Mouse (Mus musculus): ENCODE data around the gene Immp1l.
A peak's percentile ranks its signal among the peaks of the same experiment; 100 is the strongest.

The Immp1l gene

DNA sequence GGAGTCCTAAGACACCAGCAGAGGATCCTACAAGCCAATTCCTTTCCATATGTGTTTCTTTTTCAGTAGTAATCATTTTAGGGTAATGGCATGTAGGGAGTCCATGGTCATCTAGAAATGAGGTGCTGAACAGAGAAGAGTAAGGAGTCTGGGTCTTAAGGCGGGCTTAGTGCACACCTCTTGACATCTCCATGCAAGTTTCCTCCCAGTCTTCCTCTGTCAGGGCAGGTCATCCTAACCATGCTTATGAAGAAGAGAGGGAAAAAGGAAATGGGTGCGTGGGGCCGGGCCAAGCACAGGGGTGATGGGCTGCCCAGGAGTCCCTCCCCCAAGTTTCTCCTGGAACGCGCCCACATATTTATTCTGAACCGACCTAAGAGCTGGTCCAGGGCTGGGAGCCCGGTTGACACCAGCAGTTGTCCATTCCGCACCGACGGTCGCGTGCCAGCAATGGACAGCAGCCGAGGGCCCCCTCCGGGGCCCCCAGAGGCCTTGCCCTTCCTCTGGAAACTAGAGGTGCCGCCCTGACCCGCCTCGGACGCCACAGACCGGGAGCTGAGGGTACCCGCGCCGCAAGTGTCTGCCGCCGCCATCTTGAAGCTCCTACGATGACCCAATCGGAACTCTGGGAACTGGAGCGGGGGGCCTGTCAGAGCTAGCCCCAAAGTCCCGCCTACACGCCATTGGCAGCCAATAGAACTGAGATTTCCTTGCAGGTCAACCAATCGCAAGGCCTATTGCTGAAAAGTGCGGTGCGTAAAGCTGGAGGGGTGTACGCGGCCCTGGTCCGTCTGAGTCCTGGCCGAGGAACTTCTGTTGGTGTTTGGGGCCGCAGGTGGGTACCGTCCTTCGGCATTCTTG is at the start of gene Immp1l, which contains the start of gene Elp4:
Immp1l (plus strand) TSS at position 743 of the 861 bp plus-strand sequence.
Elp4 (minus strand) TSS at position 669 of the 861 bp plus-strand sequence.
- DNase-seq (ENCODE audit: low spot score), result peak; percentile 98

DNA sequence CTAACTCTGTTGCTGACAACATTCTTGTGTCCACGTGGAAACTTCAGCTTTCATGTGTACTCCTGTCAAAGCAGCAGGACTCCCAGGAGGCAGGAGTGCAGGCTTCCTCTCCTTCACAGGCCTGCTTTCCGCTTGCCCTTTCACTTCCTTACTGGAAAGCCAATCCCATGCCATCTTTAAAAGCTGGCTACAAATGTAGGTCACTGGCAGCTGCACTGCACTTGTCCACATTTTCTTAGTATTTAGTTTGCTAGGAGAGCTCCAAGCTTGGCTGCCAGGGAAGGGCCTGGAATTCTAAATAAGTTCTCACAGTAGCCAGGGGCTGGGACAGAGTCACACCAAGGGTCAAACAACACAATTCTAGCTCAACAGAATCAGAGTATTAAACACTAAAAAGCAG is 49.7 kb upstream of the Immp1l start:
- DNase-seq (ENCODE audit: low spot score), result no peak

- DNase-seq (ENCODE audit: low spot score), result no peak
These were observed 31.0 kb upstream of the Immp1l start for GRCm38 (mm10) chr2:105873403-105873802.

DNA sequence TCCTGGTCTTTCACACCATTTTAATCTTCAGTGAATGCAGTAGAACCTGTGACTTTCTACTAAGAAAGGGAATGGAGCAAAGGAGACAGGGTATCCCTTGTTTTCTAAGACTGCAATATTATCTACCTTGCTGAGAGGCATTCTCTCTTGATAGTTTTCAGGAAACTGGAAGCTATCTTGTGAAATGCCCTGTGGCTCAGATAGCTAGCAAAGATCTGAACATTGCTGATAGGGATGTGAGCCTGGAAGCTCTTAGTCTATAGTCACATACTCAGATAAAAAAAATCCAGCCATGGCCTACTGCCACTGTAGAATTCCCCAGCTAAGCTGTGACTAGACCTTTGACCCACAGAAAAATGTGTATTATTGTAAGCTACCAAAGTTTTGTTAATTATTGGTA is 13.6 kb upstream of the Immp1l start:
- DNase-seq (ENCODE audit: low spot score), result no peak

GRCm38 (mm10) chr2:105904757-105905146 is 314 bp downstream of the Immp1l start:
- no peak for DNase-seq (ENCODE audit: low spot score)

GRCm38 (mm10) chr2:105908351-105908750 is 3.9 kb downstream of the Immp1l start:
- DNase-seq (ENCODE audit: low spot score), result no peak

DNA sequence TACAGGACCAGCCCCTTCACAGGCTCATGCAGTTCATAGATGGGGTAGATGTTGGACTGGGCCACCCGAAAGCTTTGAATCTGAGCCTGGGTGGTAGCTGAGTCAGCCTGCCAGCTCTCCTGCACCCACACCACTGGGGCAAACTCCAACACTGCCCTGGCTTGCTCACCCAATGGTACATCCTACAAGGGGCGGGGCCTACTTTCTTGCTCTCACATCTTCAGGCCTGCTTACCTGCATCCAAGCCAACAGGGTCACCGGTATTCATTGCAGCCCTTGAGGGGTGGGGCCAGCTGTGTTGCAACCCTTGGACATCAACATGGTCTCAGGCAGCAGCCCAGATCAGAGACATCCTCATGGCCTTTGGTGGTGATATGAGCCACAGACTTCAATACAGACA is 6.2 kb downstream of the Immp1l start:
- no peak for DNase-seq (ENCODE audit: low spot score)

GRCm38 (mm10) chr2:105913655-105914366 is 9.4 kb downstream of the Immp1l start:
- DNase-seq (ENCODE audit: low spot score), result no peak

DNA sequence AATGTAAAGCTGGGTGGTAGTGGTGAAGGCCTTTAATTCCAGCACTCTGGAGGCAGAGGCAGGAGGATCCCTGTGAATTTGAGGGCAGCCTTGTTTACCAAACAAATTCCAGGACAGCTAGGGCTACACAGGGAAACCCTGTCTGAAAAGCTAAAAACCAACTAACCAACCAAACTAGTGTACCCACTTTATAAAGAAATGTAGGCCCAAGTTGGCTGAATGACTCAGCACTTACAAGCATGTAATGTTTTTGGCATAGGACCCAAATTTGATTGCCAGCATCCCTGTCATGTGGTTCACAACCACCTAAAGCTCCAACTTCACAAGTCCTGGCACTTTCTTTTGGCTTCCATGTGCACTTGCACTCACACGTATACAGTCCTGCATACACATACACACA is 12.2 kb downstream of the Immp1l start:
- DNase-seq (ENCODE audit: low spot score), result no peak

DNA sequence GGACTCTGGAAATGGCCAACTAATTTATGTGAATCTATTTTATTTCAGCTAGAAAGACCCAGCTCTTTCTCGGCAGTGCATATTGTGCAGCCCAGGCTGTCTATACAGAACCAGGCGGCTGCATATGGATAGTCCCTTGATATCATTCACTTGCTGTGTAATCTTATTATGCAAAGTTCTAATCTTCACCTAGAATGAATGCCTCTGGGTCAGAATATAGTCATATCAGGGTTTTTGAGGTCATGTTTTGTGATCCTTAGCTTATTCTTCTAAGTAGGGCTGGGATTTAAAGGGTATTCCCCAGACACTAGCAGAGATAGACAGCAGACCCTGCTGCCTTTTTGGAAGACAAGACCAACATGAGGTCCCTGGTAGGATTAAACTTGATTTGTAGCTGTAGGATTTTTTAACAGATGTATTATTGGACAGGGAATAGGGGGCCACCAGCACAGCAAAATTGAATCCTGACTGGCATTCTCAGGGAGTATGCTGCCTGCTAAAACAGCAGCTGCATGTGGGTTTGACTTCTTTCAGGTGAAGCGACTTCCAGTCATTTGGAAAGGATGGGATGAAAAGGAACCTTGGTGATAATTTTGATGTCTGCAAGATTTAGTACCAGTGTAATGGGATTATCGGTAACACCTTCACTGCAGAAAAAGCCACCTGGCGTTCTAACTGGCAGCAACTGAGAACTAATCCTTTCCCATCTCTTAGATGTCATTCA is 13.3 kb downstream of the Immp1l start:
- no peak for DNase-seq (ENCODE audit: low spot score)

- no peak for DNase-seq (ENCODE audit: low spot score)
These were observed 45.7 kb downstream of the Immp1l start for GRCm38 (mm10) chr2:105950131-105950530.

DNA sequence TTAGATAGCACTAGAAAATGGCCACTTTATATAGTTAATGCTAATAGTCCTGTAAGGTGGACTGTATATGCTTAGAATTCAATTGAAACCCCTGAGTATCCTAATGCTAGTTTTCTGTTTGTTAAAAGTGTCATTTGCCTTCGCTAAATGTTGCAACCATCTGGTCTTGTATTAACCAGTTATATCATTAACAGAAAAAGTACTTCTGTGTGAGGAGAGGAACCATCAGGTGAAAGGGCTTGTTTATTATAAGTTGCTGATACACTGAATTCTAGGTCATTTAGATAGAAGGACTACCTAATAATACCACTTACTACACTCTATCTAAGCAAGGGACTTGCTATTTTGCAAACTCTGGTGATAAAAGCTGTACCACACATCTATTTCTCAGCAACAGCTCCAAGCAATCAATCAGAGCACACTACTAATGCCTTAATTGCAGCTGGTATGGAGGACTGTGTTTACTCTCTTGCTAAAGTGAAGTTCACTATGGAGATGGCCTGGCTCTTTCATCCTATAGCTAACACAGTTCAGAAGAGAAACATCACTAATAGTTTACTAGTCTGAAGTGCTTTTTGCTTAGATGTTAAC is 47.0 kb downstream of the Immp1l start:
- DNase-seq (ENCODE audit: low spot score), result no peak

DNA sequence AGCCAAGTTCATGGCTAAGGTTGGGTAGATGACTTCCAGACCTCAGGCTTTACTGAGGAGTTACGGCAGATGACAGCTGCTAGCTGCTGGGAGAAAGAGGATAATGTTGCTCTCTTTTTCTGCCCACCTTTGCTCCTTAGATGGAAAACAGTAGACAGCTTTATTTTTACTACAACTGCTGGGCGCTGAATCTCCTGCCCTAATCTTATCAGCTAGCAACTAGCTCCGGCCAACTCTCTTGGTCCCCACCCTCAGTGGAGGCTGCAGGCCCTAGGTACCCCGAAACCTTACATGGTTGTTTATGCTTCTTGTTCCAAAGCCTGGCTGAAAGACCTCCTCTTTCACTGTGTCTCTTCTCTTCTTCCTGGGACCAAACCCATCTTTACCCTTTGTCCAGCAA is 49.4 kb downstream of the Immp1l start:
- no peak for DNase-seq (ENCODE audit: low spot score)

- no peak for DNase-seq (ENCODE audit: low spot score)
These were observed 59.0 kb downstream of the Immp1l start for GRCm38 (mm10) chr2:105963447-105963846.

DNA sequence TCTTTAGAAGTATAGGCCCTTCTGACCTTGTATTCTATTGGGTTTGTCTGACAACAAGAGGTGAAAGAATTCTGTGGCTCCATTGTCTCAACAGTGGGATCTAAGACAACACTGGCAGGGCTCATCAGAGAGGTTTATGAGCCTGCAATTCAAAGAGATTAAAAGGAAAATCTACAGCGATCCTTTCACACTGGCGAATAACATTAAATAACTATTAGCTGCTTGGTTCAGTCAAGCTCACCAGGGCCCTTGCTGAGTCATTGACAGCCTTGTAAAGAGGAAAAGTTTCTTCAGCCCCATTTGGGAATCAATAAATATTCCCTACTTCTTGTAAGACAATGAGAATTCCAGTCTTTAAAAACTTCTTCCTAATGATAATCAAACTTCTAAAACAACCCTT is 69.5 kb downstream of the Immp1l start:
- no peak for DNase-seq (ENCODE audit: low spot score)

DNA sequence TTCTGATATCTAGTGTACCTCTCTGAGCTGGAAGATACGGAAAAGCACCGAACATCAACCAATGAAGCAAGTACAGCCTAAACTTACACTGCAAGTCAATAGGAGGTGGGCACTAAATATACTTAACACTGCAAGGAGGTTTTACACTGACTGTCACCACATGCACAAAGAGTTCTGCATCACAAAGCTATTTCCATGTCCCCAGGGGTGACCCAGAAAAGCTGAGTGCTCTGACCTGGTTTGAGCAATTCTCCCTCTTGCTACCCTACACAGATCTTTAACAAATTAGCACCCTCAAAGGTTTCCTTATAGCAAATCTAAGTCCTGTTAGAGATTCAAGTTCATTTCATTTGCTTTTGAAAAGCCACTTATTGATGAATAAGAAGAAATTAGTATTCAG is 73.6 kb downstream of the Immp1l start:
- no peak for DNase-seq (ENCODE audit: low spot score)

DNA sequence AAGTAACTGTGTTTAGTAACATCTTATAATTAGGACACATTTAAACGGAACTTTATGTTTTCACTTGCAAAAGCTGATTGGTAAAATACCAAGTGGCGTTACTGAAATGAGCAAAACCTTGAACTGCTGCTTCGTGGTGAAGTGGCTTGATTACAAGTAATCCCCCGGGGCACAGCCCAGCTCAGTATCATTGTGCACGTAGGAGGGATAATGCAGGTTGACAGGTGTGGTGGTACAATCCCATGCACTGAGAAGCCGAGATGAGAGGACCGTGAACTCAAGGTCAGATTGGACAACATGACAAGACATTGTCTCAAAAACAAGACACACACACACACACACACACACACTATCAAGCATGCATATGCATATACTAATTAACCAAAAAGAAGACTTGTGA is 80.8 kb downstream of the Immp1l start:
- no peak for DNase-seq (ENCODE audit: low spot score)

GRCm38 (mm10) chr2:105987131-105987530 is 82.7 kb downstream of the Immp1l start:
- no peak for DNase-seq (ENCODE audit: low spot score)

DNA sequence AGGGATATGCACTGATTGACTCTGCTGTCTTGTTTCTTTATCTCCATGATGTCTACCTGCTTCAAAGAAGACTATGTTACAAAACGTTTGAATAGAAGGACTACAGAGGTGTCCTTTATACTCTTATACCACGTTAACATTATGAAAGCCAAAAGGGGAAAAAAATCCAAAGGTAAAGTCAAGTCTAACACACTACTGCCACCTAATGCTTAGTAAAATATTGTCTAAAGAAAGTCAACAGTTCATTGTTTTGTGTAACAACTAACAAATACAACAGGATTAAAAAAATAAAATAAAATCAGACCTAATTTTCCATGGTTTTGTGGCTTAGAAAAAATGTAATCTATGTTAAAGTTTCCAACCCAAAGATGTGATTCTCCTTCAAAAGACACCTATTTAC is 83.6 kb downstream of the Immp1l start:
- DNase-seq (ENCODE audit: low spot score), result no peak

- DNase-seq (ENCODE audit: low spot score), result peak; percentile 84
These were observed 98.6 kb downstream of the Immp1l start, which contains the start of gene Dnajc24 for GRCm38 (mm10) chr2:106002835-106003739. Gene Dnajc24, minus strand, starts transcription at chr2:106003549.

DNA sequence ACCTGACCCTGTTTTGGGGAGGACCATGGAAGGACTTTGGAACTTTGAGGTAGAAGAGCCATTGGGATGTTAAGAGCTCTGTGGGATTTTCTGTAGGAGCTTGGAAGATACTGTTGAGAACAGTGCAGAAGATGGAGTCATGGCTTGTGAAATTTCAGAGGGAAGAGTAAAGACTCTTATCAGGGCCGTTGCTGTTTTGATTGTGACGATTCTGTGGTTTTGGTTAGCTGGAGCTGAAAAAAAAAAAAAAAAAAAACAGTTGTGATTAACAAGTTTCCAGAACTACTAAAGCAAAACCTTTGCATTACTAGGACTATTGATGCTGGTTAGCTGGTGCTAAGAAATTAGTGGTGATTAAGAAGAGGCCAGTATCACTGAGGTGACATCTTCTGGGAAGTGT is 104.0 kb downstream of the Immp1l start:
- DNase-seq (ENCODE audit: low spot score), result no peak

All from lung, postnatal 25 days (tissue).